14 mouse cellular contexts compared by ENCODE assay signal in the genomic region with DNA sequence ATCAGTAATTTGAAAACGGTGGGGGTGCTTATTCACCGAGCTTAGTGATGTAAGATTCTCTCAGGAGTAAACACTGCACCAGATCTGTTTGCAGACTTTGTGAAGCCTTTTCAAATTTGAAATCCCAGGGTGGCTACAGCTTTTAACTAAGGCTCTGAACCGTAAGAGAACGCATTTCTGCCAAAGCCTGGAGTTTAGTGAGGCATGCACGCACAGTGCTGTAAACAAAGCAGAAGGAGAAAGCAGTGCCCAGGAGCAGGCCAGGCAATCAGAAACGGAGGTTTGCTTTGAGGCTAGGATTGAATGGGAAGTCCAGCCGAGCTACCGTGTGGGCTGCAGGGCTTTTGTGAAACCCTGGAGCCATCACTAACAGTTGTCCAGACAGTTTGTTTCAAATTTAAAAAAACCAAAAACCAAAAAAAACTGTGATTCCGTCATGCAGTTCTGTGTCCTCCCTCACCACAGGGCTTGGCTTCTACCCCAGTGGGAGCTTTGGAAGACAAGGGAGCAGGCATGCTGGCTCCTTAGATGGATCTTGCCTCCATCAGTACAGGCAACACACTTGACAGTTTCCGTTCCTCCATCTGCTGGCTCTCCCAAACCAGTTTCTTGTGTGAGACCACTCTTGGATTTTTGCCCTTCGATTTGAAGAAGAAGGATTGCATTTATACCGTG.
A peak's percentile ranks its signal among the peaks of the same experiment; 100 is the strongest.
DNase-seq lines count a peak whose midpoint lies in the region; ATAC-seq and TF ChIP-seq lines count a peak whose summit lies in the region.
"Had no signal": no experiment of that assay in that cellular context is flagged by ENCODE, and none has a peak within 500 bp of the region (broad histone marks: within the 10 kb centered on the region; RNA-seq: fewer than 3 reads in every experiment).

No protein-coding gene starts in this region.

- H3K9ac ChIP-seq in forebrain, postnatal 0 days: no peak overlapping the region
- H3K9ac ChIP-seq in midbrain, embryonic 15.5 days: no peak overlapping the region
- H3K9ac ChIP-seq: embryonic facial prominence, embryonic 15.5 days; lung, embryonic 15.5 days had no signal

- H3K4me3 ChIP-seq in layer of hippocampus, adult 2 months: no peak overlapping the region
- no peak overlapping the region for H3K4me3 ChIP-seq in forebrain, postnatal 0 days (ENCODE audit: low read depth, low read length)
- no peak overlapping the region for H3K4me3 ChIP-seq in midbrain, embryonic 15.5 days
- H3K4me3 ChIP-seq: embryonic facial prominence, embryonic 15.5 days; lung, embryonic 15.5 days had no signal

- peak; percentile 90 for ATAC-seq in forebrain, postnatal 0 days
- ATAC-seq in midbrain, embryonic 15.5 days (replicated peaks): peak; percentile 66
- no peak for ATAC-seq in erythroid progenitor cell, adult 5-6 weeks (replicated peaks; ENCODE audit: low FRiP score, poor library complexity, severe bottlenecking)

- H3K27ac ChIP-seq in layer of hippocampus, adult 2 months: 0 out of 2 replicates have a peak overlapping the region, but pooled peaks have one; percentile 3
- no peak overlapping the region for H3K27ac ChIP-seq in forebrain, postnatal 0 days (ENCODE audit: low read depth, low read length)
- H3K27ac ChIP-seq in midbrain, embryonic 15.5 days: no peak overlapping the region
- H3K27ac ChIP-seq: embryonic facial prominence, embryonic 15.5 days; lung, embryonic 15.5 days had no signal

- H3K36me3 ChIP-seq in forebrain, postnatal 0 days (ENCODE audit: insufficient read depth): no peaks in the 10 kb centered on the region
- no peaks in the 10 kb centered on the region for H3K36me3 ChIP-seq in midbrain, embryonic 15.5 days (replicated peaks)
- H3K36me3 ChIP-seq: embryonic facial prominence, embryonic 15.5 days; lung, embryonic 15.5 days had no signal

- 0 out of 2 replicates have a peak overlapping the region, but pooled peaks have one; percentile 3 for H3K4me2 ChIP-seq in forebrain, postnatal 0 days (ENCODE audit: low read depth)
- no peak overlapping the region for H3K4me2 ChIP-seq in midbrain, embryonic 15.5 days
- H3K4me2 ChIP-seq: embryonic facial prominence, embryonic 15.5 days; lung, embryonic 15.5 days had no signal

- H3K9me3 ChIP-seq in forebrain, postnatal 0 days (ENCODE audit: low read length): no peaks in the 10 kb centered on the region
- no peaks in the 10 kb centered on the region for H3K9me3 ChIP-seq in midbrain, embryonic 15.5 days
- H3K9me3 ChIP-seq: embryonic facial prominence, embryonic 15.5 days; lung, embryonic 15.5 days had no signal

- no peak for DNase-seq in layer of hippocampus, adult 2 months (ENCODE audit: low spot score in 2 of 2)
- DNase-seq in layer of hippocampus, postnatal 36 days: no peak
- peak; percentile 33 for DNase-seq in embryo, embryonic 10.5 days (ENCODE audit: low spot score)
- peak; percentile 74 for DNase-seq in forebrain, postnatal 0 days
- no peak for DNase-seq in thymus, adult 18-20 months
- no peak for DNase-seq in right cerebral cortex, postnatal 14 days
- DNase-seq: gastrocnemius, postnatal 25 days; kidney, postnatal 25 days; thymus, adult 2 months had no signal

- H3K27me3 ChIP-seq in forebrain, postnatal 0 days (ENCODE audit: insufficient read depth, low read length): no peaks in the 10 kb centered on the region
- no peaks in the 10 kb centered on the region for H3K27me3 ChIP-seq in midbrain, embryonic 15.5 days (replicated peaks)
- H3K27me3 ChIP-seq: CH12.LX; embryonic facial prominence, embryonic 15.5 days; lung, embryonic 15.5 days had no signal

- 10% methylated on average over 12 of the region's 12 CpGs for WGBS in forebrain, postnatal 0 days
- WGBS in midbrain, embryonic 15.5 days: 22% methylated on average over 12 of the region's 12 CpGs

- peaks cover 16% of the 10 kb centered on the region; the same call in 1 of the 2 replicates for H3K4me1 ChIP-seq in forebrain, postnatal 0 days (ENCODE audit: insufficient read depth)
- H3K4me1 ChIP-seq in midbrain, embryonic 15.5 days: peaks cover 8% of the 10 kb centered on the region; the same call in 1 of the 2 replicates
- H3K4me1 ChIP-seq: embryonic facial prominence, embryonic 15.5 days; lung, embryonic 15.5 days had no signal

- peak; percentile 14; the same call in 1 of the 2 replicates for TF ChIP-seq CTCF in layer of hippocampus, adult 2 months (conservative IDR thresholded peaks at IDR 0.05)
- TF ChIP-seq CTCF in forebrain, postnatal 0 days (IDR thresholded peaks at IDR 0.05; ENCODE audit: low read depth): peak; percentile 4; the same call in 1 of the 2 replicates

Comparison
In these comparisons a context has a peak if more than half of its experiments do, and no peak if none do; other contexts are left out.
1. DNase-seq: peak in embryo, embryonic 10.5 days (single experiment) and forebrain, postnatal 0 days (single experiment); none in layer of hippocampus, adult 2 months (0 of 2), layer of hippocampus, postnatal 36 days (0 of 2), thymus, adult 18-20 months (0 of 2) and right cerebral cortex, postnatal 14 days (single experiment).